Mouse (Mus musculus) kidney, embryonic 15.5 days (tissue): ENCODE data around the gene Rtn4ip1. TPM values are rescaled to one million over a fixed set of nuclear protein-coding genes. Genes with fewer than 3 reads are reported as not detected.

Experiments
- ATAC-seq: fragments of 200-750 bp; cut with Nextera tagmentation; replicated peaks from 2 replicates; pipeline ENCODE4 v1.8.0; 2017; ENCODE audit warnings: moderate TSS enrichment; ENCODE audit not compliant: low FRiP score
- H3K27ac ChIP-seq: fragments of 300-500 bp; sonication (generic); 2 replicates; pipeline ENCODE4 v1.5.1; 2015; ENCODE audit warnings: mild to moderate bottlenecking, inconsistent platforms
- H3K27me3 ChIP-seq: fragments of 300-500 bp; sonication (generic); 2 replicates; pipeline ENCODE4 v1.6.1; 2015; ENCODE audit warnings: inconsistent platforms
- H3K36me3 ChIP-seq: fragments of 300-500 bp; sonication (generic); 2 replicates; pipeline ENCODE4 v1.6.1; 2015; ENCODE audit warnings: inconsistent platforms
- H3K4me1 ChIP-seq: fragments of 300-500 bp; sonication (generic); 2 replicates; pipeline ENCODE4 v1.6.1; 2015; ENCODE audit warnings: inconsistent platforms
- H3K4me2 ChIP-seq: fragments of 300-500 bp; sonication (generic); 2 replicates; pipeline ENCODE4 v1.6.1; 2015; ENCODE audit warnings: moderate library complexity, mild to moderate bottlenecking, inconsistent platforms
- H3K4me3 ChIP-seq: fragments of 300-500 bp; sonication (generic); replicated peaks from 2 replicates; pipeline ENCODE4 v1.5.1; 2015; ENCODE audit warnings: mild to moderate bottlenecking, inconsistent platforms
- H3K9ac ChIP-seq: fragments of 300-500 bp; sonication (generic); 2 replicates; pipeline ENCODE4 v1.6.1; 2015; ENCODE audit warnings: mild to moderate bottlenecking, inconsistent platforms
- H3K9me3 ChIP-seq: fragments of 300-500 bp; sonication (generic); replicated peaks from 2 replicates; pipeline ENCODE4 v1.6.1; 2016; ENCODE audit warnings: inconsistent platforms
- WGBS: fragments of 180-500 bp; shearing (Covaris S2); methylation state at CpG from one replicate; pipeline ENCODE4 v1.1.7; 2015; ENCODE audit warnings: mixed read lengths; 5-methylcytosine and 5-hydroxymethylcytosine counted together
- polyA plus RNA-seq: library from polyadenylated mRNA; unstranded; fragments of >200 nt; fragmentation: Nextera tagmentation; extraction: Ambion mirVana; gene quantifications from 2 replicates; pipeline ENCODE4 v1.2.1, GENCODE M21; 2015

The Rtn4ip1 gene
- polyA plus RNA-seq, 1 experiment from 2014 or later: 17.1 TPM

DNA sequence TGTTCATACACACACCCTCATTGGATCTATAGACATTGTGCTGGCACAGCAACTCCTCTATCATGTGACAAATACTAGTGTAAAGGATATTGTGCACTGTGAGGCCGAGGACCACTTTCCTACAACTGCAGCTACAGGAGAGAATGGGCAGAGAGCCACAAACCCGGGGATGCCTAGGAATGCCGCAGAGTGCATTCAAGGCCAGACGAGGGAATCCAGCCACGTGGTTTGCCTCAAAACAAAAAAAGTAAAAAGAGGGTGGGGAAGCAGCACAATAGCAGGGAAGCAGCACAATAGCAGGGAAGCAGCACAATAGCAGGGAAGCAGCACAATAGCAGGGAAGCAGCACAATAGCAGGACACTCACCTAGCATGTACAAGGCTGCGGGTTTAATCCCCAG is 91.6 kb downstream of the Rtn4ip1 start:
- no peak for ATAC-seq
- H3K27ac ChIP-seq: no peak overlapping the region
- H3K27me3 ChIP-seq: 0 out of 2 replicates have a peak, but pooled peaks cover 2% of the 10 kb centered on the region
- no peaks in the 10 kb centered on the region for H3K9me3 ChIP-seq
- no peak overlapping the region for H3K4me3 ChIP-seq
- H3K36me3 ChIP-seq: no peaks in the 10 kb centered on the region
- H3K9ac ChIP-seq: no peak overlapping the region
- 48% methylated on average over 6 of the region's 6 CpGs for WGBS
- no peak overlapping the region for H3K4me2 ChIP-seq
- no peaks in the 10 kb centered on the region for H3K4me1 ChIP-seq

DNA sequence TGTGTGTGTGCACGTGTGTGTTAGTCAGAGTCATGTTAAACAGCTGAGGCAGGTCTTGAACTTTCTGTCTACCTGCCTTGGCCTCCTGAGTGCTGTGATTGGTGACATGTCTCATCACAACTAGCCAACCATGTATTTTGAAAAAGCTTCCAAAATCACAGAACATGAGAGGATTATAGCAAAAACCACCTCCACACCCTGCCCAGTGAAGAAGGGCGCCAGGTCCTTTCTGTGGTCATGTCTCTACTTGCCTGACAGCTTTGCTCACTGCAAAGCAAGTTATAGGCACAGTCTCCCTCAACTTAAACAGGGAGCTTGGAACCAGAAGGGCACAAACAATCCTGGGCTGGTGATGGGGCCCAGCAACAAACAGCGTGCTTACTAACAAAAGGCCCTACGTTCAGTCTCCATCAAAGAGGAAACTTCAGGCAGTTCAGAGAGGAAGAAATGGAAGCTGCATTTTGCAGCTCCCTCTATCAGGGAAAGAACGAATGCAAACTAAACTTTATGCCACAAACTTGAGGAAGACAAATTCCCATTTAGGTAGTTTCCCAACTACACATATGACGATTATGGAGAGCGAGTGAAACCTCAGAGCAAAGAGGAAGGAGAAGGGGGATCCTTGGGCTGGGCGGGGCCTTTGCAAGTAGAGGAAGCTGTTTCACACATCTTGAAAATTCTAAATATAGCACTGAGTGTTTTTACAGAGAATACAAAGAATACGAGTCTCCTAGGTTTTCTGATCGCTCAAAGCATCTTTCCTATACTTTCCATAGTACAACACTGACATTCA is 94.4 kb downstream of the Rtn4ip1 start:
- Histone ChIP-seq H3K27me3 (peaks cover 15% of the 10 kb centered on the region), H3K27ac (no peak overlapping the region), H3K9ac (no peak overlapping the region), H3K4me1 (0 out of 2 replicates have a peak, but pooled peaks cover 2% of the 10 kb centered on the region), H3K9me3 (no peaks in the 10 kb centered on the region), H3K36me3 (no peaks in the 10 kb centered on the region), H3K4me2 (no peak overlapping the region), H3K4me3 (no peak overlapping the region)
- 79% methylated on average over 10 of the region's 10 CpGs for WGBS
- ATAC-seq: no peak

DNA sequence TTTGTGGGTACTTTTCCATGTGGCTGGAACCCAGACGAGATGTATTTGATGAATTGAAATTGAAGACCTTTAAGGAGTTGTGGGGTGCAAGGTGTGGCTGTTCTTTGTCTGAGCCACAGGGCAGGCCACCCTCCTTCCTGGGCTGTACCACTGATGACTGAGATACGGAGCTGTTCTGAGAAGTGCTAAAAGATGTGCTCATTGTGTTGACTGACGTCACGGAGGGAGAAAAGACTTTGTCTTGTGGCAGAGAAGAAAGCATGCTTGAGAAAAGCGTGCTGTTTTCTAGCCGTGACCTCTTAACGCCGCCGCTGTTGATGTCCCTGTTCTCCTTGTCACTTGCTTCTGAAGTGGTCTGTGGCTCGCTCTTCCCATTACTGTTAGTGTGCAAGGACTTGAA is 95.7 kb downstream of the Rtn4ip1 start:
- H3K27me3 ChIP-seq: peaks cover 27% of the 10 kb centered on the region
- peaks cover 5% of the 10 kb centered on the region; the same call in 1 of the 2 replicates for H3K4me1 ChIP-seq
- H3K4me2 ChIP-seq: no peak overlapping the region
- H3K27ac ChIP-seq: no peak overlapping the region
- no peak overlapping the region for H3K4me3 ChIP-seq
- 92% methylated on average over 10 of the region's 10 CpGs for WGBS
- no peak for ATAC-seq
- no peaks in the 10 kb centered on the region for H3K9me3 ChIP-seq
- H3K9ac ChIP-seq: no peak overlapping the region
- no peaks in the 10 kb centered on the region for H3K36me3 ChIP-seq

DNA sequence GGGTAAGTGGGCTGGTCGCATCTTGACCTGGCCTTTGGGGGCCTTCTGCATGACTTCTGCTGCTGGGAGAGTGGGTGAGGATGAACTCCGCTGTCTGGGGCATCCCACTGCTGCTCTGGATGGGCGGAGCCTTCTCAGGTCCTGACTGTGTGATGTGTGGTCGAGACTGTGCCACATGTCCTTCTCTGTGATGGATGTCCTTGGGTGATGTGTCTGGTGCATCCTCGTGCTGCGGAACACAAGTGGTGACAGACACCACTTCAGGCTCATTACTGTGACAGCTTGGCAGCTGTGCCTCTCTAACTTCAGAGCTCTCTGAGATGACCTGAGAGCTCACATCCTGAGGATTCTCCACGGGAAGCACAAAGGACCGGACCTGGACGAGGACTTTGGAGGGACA is 96.4 kb downstream of the Rtn4ip1 start:
- Histone ChIP-seq H3K27ac (no peak overlapping the region), H3K9me3 (no peaks in the 10 kb centered on the region), H3K9ac (no peak overlapping the region), H3K4me2 (no peak overlapping the region), H3K4me1 (peaks cover 11% of the 10 kb centered on the region), H3K27me3 (peaks cover 35% of the 10 kb centered on the region), H3K36me3 (no peaks in the 10 kb centered on the region), H3K4me3 (no peak overlapping the region)
- ATAC-seq: no peak
- WGBS: 62% methylated on average over 9 of the region's 9 CpGs

DNA sequence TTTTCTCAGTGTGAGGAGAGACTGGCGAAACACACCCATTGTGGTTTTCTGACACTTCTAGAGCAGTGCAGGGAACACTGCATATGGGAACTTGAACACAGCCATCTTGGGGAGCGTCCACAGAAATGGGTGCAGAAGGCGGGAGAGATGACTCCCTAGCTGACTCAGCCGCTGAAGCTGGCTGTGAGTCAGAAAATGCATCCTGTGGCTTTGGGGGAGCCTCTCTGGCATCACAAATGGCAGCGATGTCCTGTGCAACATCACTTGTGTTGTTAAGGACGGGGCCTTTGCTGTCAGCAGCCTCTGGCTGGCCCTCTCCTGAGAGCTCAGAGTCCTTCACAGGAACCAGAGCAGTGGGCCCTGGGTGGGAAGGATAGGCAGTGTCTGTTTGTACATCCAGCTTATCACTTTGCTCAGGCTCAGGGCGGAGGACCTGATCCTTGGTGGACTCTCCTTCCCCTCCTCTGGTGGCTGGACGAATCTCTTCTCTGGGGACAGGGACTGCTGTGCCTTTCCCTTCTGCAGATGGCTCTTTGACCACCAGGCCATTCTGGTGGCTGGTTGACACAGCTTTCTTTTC is 97.0 kb downstream of the Rtn4ip1 start:
- H3K9ac ChIP-seq: no peak overlapping the region
- H3K27me3 ChIP-seq: peaks cover 40% of the 10 kb centered on the region
- no peak overlapping the region for H3K4me2 ChIP-seq
- H3K4me1 ChIP-seq: peaks cover 17% of the 10 kb centered on the region
- H3K9me3 ChIP-seq: no peaks in the 10 kb centered on the region
- no peak overlapping the region for H3K4me3 ChIP-seq
- no peak overlapping the region for H3K27ac ChIP-seq
- WGBS: 84% methylated on average over 8 of the region's 8 CpGs
- H3K36me3 ChIP-seq: no peaks in the 10 kb centered on the region
- ATAC-seq: no peak

DNA sequence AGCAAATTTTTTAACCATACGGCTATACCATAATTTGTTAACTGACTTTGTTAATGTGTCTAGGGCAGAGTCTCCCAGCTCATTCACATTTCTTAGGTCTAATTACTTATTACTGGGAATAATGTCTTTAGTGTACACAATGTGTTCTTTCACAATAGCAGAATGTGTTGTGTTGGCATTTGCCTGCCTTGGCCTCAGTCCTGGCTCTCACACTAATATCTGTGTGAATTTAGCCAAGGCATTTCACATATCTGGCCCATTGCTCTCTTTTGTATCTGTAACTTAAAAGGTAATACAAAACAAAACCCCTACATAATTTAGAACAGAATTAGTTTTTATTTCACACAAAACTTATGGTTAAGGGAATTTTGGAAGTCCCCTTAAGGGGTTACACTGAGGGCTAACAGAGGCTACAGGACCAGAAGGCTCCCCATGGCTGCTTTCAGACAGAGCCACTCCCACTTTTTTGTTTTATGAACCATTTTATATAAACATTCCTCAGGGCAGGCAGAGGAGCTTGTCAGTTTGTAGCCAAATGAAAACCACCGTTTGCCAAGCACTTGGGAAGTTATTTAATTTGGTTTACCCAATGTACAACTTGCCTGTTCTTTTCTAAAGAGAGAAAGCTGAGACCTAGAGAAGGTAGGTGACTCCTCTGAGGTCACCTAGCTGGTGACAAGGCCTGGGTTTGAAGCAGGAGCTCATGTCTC is 98.7 kb downstream of the Rtn4ip1 start:
- H3K4me2 ChIP-seq: no peak overlapping the region
- H3K9ac ChIP-seq: no peak overlapping the region
- 44% methylated on average over 2 of the region's 2 CpGs for WGBS
- H3K27me3 ChIP-seq: peaks cover 58% of the 10 kb centered on the region
- no peak overlapping the region for H3K4me3 ChIP-seq
- no peaks in the 10 kb centered on the region for H3K36me3 ChIP-seq
- ATAC-seq: no peak
- H3K4me1 ChIP-seq: peaks cover 31% of the 10 kb centered on the region
- H3K27ac ChIP-seq: no peak overlapping the region
- H3K9me3 ChIP-seq: no peaks in the 10 kb centered on the region

DNA sequence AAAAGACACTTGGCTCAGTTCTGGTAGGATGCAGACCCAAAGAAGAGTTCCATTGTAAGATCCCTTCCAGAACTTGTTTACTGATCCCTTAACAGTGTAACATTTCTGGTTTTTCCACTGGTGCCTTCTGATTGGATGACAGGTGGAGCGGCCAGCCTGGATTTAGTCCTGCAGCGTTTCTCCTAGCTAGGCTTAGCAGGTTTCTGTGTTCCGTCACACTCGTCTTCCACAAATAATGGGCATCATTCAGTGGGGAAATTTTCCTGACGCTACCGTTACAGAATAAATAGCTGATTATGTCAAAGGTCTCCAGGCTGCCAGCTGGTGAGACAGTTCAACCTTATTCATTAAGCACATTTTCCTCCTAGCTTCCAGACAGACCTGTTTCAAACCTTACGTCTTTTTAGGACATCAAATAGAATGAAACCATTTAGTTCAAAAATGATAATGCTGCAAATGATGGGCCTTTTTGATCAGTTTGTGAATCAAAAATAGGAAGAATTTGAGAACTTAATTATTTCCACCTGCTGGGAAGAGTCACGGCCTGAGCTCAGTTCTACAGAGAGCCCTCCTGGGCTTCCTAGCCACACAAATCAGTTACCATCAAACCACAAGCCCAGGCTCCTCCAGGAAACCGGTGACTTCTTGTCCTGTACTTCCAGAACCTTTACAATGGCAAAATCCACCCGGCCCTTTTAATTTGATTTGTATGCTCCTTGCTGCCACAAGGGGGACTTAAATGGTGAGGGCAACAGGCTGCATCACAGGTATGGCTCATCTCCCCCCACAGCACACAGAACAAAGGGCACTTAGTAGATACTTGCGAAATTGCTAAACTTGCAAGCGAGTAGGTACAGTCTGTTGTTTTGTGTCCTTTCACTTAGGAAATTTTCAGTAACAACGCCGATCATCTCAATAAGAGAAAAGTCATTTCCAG is 100.7 kb downstream of the Rtn4ip1 start:
- 18% methylated on average over 14 of the region's 14 CpGs for WGBS
- Histone ChIP-seq H3K4me3 (no peak overlapping the region), H3K27ac (no peak overlapping the region), H3K27me3 (peaks cover 76% of the 10 kb centered on the region), H3K4me2 (peak overlapping the region; percentile 82; the same call in 1 of the 2 replicates), H3K4me1 (peaks cover 45% of the 10 kb centered on the region), H3K9ac (no peak overlapping the region), H3K36me3 (no peaks in the 10 kb centered on the region), H3K9me3 (no peaks in the 10 kb centered on the region)
- no peak for ATAC-seq

DNA sequence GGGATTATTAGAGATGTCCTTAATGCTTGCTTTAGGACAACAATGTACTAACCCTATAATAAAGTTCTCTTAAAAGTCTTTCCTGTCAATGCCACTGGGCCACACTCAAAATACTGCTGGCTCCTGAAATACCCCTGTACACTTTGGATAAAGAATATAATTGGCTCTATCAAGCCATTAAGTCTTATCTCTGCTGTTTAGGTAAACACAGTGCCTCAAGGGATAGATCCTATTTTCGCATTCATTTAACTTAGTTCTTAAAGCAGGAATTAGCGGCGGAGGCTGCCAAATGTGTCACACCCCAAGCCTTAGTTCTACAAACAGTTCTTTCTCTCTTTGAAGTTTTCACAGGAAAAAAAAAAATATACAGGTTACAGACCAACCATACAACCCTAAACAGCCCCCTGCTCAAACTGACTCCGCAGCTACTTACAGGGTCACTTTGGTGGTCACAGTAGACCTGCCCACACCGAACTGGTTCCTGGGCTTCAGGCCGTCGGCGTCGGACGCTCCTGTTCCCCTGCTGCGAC is 101.5 kb downstream of the Rtn4ip1 start:
- H3K27me3 ChIP-seq: peaks cover 76% of the 10 kb centered on the region

DNA sequence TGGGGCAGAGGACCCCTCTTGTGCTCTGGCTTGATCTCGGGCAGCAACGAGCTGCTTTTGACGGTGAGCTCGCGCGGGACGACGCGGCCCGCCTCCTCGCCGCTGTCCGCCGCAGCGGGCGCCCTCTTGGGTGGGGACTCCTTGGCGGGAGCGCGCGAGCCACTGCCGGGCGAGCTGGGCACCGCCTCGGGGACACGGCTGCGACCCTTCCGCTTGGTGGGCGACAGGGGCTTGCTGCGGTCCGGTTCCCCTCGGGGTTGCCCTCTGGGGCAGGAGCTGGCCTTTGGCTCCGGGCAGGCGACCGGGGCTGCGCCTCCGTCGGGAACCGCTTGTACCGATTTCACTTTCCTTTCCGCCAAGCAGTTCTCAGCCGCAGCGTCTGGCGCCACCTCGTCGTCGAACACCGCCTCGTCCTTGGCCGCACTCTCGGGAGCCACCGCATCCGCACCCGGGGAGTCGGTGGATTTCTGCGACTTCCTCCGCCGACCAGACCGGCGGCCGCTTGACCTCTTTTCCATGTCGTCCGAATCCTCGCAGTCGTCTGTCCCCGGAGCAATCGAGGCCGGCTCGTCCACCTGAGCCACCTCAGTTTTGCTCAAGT is 102.0 kb downstream of the Rtn4ip1 start:
- under 1% methylated on average over 68 of the region's 68 CpGs for WGBS
- no peaks in the 10 kb centered on the region for H3K9me3 ChIP-seq
- peak; percentile 38 for ATAC-seq
- peaks cover 79% of the 10 kb centered on the region for H3K27me3 ChIP-seq
- no peaks in the 10 kb centered on the region for H3K36me3 ChIP-seq
- H3K4me1 ChIP-seq: peaks cover 45% of the 10 kb centered on the region
- H3K27ac ChIP-seq: no peak overlapping the region
- H3K9ac ChIP-seq: peak overlapping the region; percentile 51; the same call in 1 of the 2 replicates
- peak overlapping the region; percentile 65 for H3K4me3 ChIP-seq
- H3K4me2 ChIP-seq: peak overlapping the region; percentile 82

More for the DNA sequence above, 101.5 kb downstream of the Rtn4ip1 start:
- no peaks in the 10 kb centered on the region for H3K36me3 ChIP-seq
- peak overlapping the region; percentile 65 for H3K4me3 ChIP-seq
- no peak overlapping the region for H3K27ac ChIP-seq
- no peaks in the 10 kb centered on the region for H3K9me3 ChIP-seq
- peak overlapping the region; percentile 82 for H3K4me2 ChIP-seq
- WGBS: 4% methylated on average over 11 of the region's 11 CpGs
- H3K4me1 ChIP-seq: peaks cover 45% of the 10 kb centered on the region
- peak overlapping the region; percentile 51; the same call in 1 of the 2 replicates for H3K9ac ChIP-seq
- ATAC-seq: no peak

DNA sequence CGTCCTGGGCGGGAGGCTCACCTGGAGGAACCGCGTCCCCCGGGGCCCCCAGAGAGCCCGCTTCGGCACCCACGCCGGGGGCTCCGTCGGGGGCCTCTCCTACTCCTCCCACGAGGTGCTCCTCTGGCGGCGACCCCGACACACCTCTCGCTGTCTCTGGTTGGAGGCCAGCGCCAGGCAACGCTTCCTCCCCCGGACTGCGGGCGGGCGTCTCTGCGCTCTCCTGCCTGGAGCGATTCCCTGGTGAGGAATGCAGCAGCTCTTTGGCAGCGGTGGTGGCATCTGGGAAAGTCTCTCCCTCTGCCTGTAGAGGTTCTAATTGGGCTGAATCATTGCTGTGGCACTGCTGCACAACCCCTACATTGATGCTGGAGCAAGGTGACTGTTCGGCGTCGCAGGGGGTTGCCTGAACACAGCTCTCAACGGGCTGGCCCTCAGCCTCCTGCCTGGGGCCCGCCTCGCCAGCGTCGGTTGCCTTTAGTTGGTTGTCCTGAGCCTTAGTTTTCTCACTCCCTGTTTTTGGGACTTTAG is 102.7 kb downstream of the Rtn4ip1 start:
- 0 out of 2 replicates have a peak, but pooled peaks have one; percentile 24 for ATAC-seq
- no peaks in the 10 kb centered on the region for H3K9me3 ChIP-seq
- WGBS: 2% methylated on average over 33 of the region's 33 CpGs
- H3K27me3 ChIP-seq: peaks cover 75% of the 10 kb centered on the region
- H3K9ac ChIP-seq: 0 out of 2 replicates have a peak overlapping the region, but pooled peaks have one; percentile 51
- H3K27ac ChIP-seq: no peak overlapping the region
- peak overlapping the region; percentile 65 for H3K4me3 ChIP-seq
- H3K4me2 ChIP-seq: peak overlapping the region; percentile 82
- no peaks in the 10 kb centered on the region for H3K36me3 ChIP-seq
- peaks cover 45% of the 10 kb centered on the region for H3K4me1 ChIP-seq
